Mouse (Mus musculus) liver, embryonic 11.5 days (tissue): ENCODE data around the gene Bco1. TPM values are rescaled to one million over a fixed set of nuclear protein-coding genes. Genes with fewer than 3 reads are reported as not detected.

Source experiments
- ATAC-seq: fragments of 200-750 bp; cut with Nextera tagmentation; replicated peaks from 2 replicates; pipeline ENCODE4 v1.8.0; 2017; ENCODE audit warnings: moderate number of reproducible peaks, mild to moderate bottlenecking, moderate TSS enrichment, moderate library complexity; ENCODE audit not compliant: low FRiP score
- DNase-seq: peaks from one replicate; pipeline ENCODE4 v3.0.0-alpha.2; 2017; ENCODE audit warnings: low spot score
- H3K27ac ChIP-seq: fragments of 300-500 bp; sonication (generic); 2 replicates; pipeline ENCODE4 v1.5.1; 2014; ENCODE audit warnings: mild to moderate bottlenecking, low read depth, low read length, control low read depth
- H3K27me3 ChIP-seq: fragments of 300-500 bp; sonication (generic); replicated peaks from 2 replicates; pipeline ENCODE4 v1.6.1; 2014; ENCODE audit warnings: low read length, mixed read lengths; ENCODE audit not compliant: control insufficient read depth, insufficient read depth
- H3K36me3 ChIP-seq: fragments of 300-500 bp; sonication (generic); 2 replicates; pipeline ENCODE4 v1.6.1; 2014; ENCODE audit warnings: mild to moderate bottlenecking, low read length, moderate library complexity, mixed read lengths; ENCODE audit not compliant: control insufficient read depth, insufficient read depth
- H3K4me1 ChIP-seq: fragments of 300-500 bp; sonication (generic); replicated peaks from 2 replicates; pipeline ENCODE4 v1.6.1; 2014; ENCODE audit warnings: low read length, mixed read lengths; ENCODE audit not compliant: control insufficient read depth, insufficient read depth
- H3K4me2 ChIP-seq: fragments of 300-500 bp; sonication (generic); 2 replicates; pipeline ENCODE4 v1.6.1; 2014; ENCODE audit warnings: mild to moderate bottlenecking, control low read depth, moderate library complexity
- H3K4me3 ChIP-seq: fragments of 300-500 bp; sonication (generic); 2 replicates; pipeline ENCODE4 v1.5.1; 2014; ENCODE audit warnings: low read depth, low read length, control low read depth
- H3K9ac ChIP-seq: fragments of 300-500 bp; sonication (generic); 2 replicates; pipeline ENCODE4 v1.6.1; 2014; ENCODE audit warnings: low read depth, low read length, control low read depth
- H3K9me3 ChIP-seq: fragments of 300-500 bp; sonication (generic); 2 replicates; pipeline ENCODE4 v1.6.1; 2016; ENCODE audit warnings: low read length, inconsistent platforms, mixed read lengths; ENCODE audit not compliant: control insufficient read depth
- WGBS: fragments of 180-500 bp; shearing (Covaris S2); extraction: QIAGEN DNeasy Blood & Tissue Kit; methylation state at CpG from one replicate; pipeline ENCODE4 v1.1.7; 2014; 5-methylcytosine and 5-hydroxymethylcytosine counted together
- polyA plus RNA-seq: library from polyadenylated mRNA; unstranded; fragments of >200 nt; fragmentation: Nextera tagmentation; extraction: Ambion mirVana; gene quantifications from 2 replicates; pipeline ENCODE4 v1.2.1, GENCODE M21; 2014

Gene Bco1
- polyA plus RNA-seq, 1 experiment from 2014 or later, result 11.9 TPM

GRCm38 (mm10) chr8:117116534-117116933 is 20.9 kb downstream of the Bco1 start:
- no peak for ATAC-seq

GRCm38 (mm10) chr8:117118409-117118808 is 22.8 kb downstream of the Bco1 start:
- Histone ChIP-seq H3K9ac (no peak overlapping the region), H3K27me3 (no peaks in the 10 kb centered on the region), H3K4me1 (peaks cover 15% of the 10 kb centered on the region), H3K9me3 (no peaks in the 10 kb centered on the region), H3K27ac (no peak overlapping the region), H3K36me3 (no peaks in the 10 kb centered on the region), H3K4me2 (no peak overlapping the region), H3K4me3 (no peak overlapping the region)
- WGBS, result 91% methylated on average over 9 of the region's 9 CpGs
- DNase-seq, result no peak
- no peak for ATAC-seq

More at GRCm38 (mm10) chr8:117116534-117116933, 20.9 kb downstream of the Bco1 start:
- Histone ChIP-seq H3K9ac (no peak overlapping the region), H3K27me3 (no peaks in the 10 kb centered on the region), H3K4me1 (peaks cover 15% of the 10 kb centered on the region), H3K36me3 (no peaks in the 10 kb centered on the region), H3K27ac (no peak overlapping the region), H3K4me2 (no peak overlapping the region), H3K4me3 (no peak overlapping the region), H3K9me3 (no peaks in the 10 kb centered on the region)
- 61% methylated on average over 7 of the region's 7 CpGs for WGBS
- DNase-seq, result no peak

- H3K4me1 ChIP-seq, result no peaks in the 10 kb centered on the region; the same call in 1 of the 2 replicates
- no peak overlapping the region for H3K9ac ChIP-seq
- H3K27me3 ChIP-seq, result no peaks in the 10 kb centered on the region
- no peak overlapping the region for H3K4me2 ChIP-seq
- no peaks in the 10 kb centered on the region for H3K9me3 ChIP-seq
- DNase-seq (no peak), ATAC-seq (no peak)
- 57% methylated on average over 8 of the region's 8 CpGs for WGBS
- H3K36me3 ChIP-seq, result no peaks in the 10 kb centered on the region
- no peak overlapping the region for H3K27ac ChIP-seq
- no peak overlapping the region for H3K4me3 ChIP-seq
These were observed 25.6 kb downstream of the Bco1 start for GRCm38 (mm10) chr8:117121277-117121676.

GRCm38 (mm10) chr8:117123850-117124633 is 28.4 kb downstream of the Bco1 start:
- H3K4me1 ChIP-seq, result no peaks in the 10 kb centered on the region
- H3K27me3 ChIP-seq, result no peaks in the 10 kb centered on the region
- H3K27ac ChIP-seq, result no peak overlapping the region
- H3K36me3 ChIP-seq, result no peaks in the 10 kb centered on the region
- H3K4me3 ChIP-seq, result no peak overlapping the region
- 74% methylated on average over 13 of the region's 13 CpGs for WGBS
- ATAC-seq (no peak), DNase-seq (no peak)
- no peak overlapping the region for H3K4me2 ChIP-seq
- H3K9me3 ChIP-seq, result no peaks in the 10 kb centered on the region
- no peak overlapping the region for H3K9ac ChIP-seq

- Histone ChIP-seq H3K27me3 (no peaks in the 10 kb centered on the region), H3K9ac (no peak overlapping the region), H3K36me3 (no peaks in the 10 kb centered on the region), H3K4me2 (no peak overlapping the region), H3K4me1 (no peaks in the 10 kb centered on the region), H3K9me3 (no peaks in the 10 kb centered on the region), H3K4me3 (no peak overlapping the region), H3K27ac (no peak overlapping the region)
- 88% methylated on average over 3 of the region's 3 CpGs for WGBS
- ATAC-seq (no peak), DNase-seq (no peak)
These were observed 30.2 kb downstream of the Bco1 start for GRCm38 (mm10) chr8:117125854-117126253.

- ATAC-seq, result no peak
- Histone ChIP-seq H3K9me3 (no peaks in the 10 kb centered on the region), H3K27me3 (no peaks in the 10 kb centered on the region), H3K4me2 (no peak overlapping the region), H3K27ac (no peak overlapping the region), H3K4me3 (no peak overlapping the region), H3K9ac (no peak overlapping the region), H3K36me3 (no peaks in the 10 kb centered on the region), H3K4me1 (no peaks in the 10 kb centered on the region)
- no peak for DNase-seq
- 79% methylated on average over 3 of the region's 3 CpGs for WGBS
These were observed 30.8 kb downstream of the Bco1 start for GRCm38 (mm10) chr8:117126411-117126810.

GRCm38 (mm10) chr8:117127063-117127462 is 31.4 kb downstream of the Bco1 start:
- 65% methylated on average over 8 of the region's 8 CpGs for WGBS
- Histone ChIP-seq H3K4me2 (no peak overlapping the region), H3K27me3 (no peaks in the 10 kb centered on the region), H3K9ac (no peak overlapping the region), H3K27ac (no peak overlapping the region), H3K36me3 (no peaks in the 10 kb centered on the region), H3K4me1 (no peaks in the 10 kb centered on the region), H3K9me3 (no peaks in the 10 kb centered on the region), H3K4me3 (no peak overlapping the region)
- ATAC-seq (no peak), DNase-seq (no peak)

GRCm38 (mm10) chr8:117133702-117134101 is 38.0 kb downstream of the Bco1 start:
- H3K27me3 ChIP-seq, result no peaks in the 10 kb centered on the region
- H3K36me3 ChIP-seq, result no peaks in the 10 kb centered on the region
- ATAC-seq, result no peak
- no peak overlapping the region for H3K4me2 ChIP-seq
- peaks cover 3% of the 10 kb centered on the region; the same call in 1 of the 2 replicates for H3K4me1 ChIP-seq
- no peak overlapping the region for H3K9ac ChIP-seq
- no peak overlapping the region for H3K4me3 ChIP-seq
- 48% methylated on average over 3 of the region's 3 CpGs for WGBS
- DNase-seq, result no peak
- H3K9me3 ChIP-seq, result no peaks in the 10 kb centered on the region
- no peak overlapping the region for H3K27ac ChIP-seq

- Histone ChIP-seq H3K36me3 (no peaks in the 10 kb centered on the region), H3K4me2 (no peak overlapping the region), H3K9ac (no peak overlapping the region), H3K4me3 (no peak overlapping the region), H3K4me1 (peaks cover 3% of the 10 kb centered on the region; the same call in 1 of the 2 replicates), H3K27ac (no peak overlapping the region), H3K9me3 (no peaks in the 10 kb centered on the region), H3K27me3 (no peaks in the 10 kb centered on the region)
- WGBS, result 38% methylated on average over 4 of the region's 4 CpGs
- no peak for DNase-seq
- no peak for ATAC-seq
These were observed 40.7 kb downstream of the Bco1 start for GRCm38 (mm10) chr8:117136351-117136750.
